Mouse (Mus musculus) macrophage (primary cell): Measurements from ENCODE around the gene Fer. TPM values are rescaled to one million over a fixed set of nuclear protein-coding genes. Genes with fewer than 3 reads are reported as not detected.

ENCODE experiments used
- H3K27ac ChIP-seq: fragments of 350-480 bp; formaldehyde crosslinking; 2 replicates; pipeline ENCODE4 v1.9.0; 2021
- H3K36me3 ChIP-seq: fragments of 350-480 bp; formaldehyde crosslinking; 2 replicates; pipeline ENCODE4 v1.9.0; 2021; ENCODE audit errors: inconsistent target
- H3K4me3 ChIP-seq: fragments of 350-480 bp; formaldehyde crosslinking; 2 replicates; pipeline ENCODE4 v1.9.0; 2021; ENCODE audit errors: inconsistent target
- H3K79me2 ChIP-seq: fragments of 350-480 bp; formaldehyde crosslinking; 2 replicates; pipeline ENCODE4 v1.9.0; 2021; ENCODE audit errors: inconsistent target
- WGBS: methylation state at CpG from one replicate; pipeline ENCODE4 v1.1.7; 2026; ENCODE audit warnings: inconsistent platforms; ENCODE audit not compliant: missing documents; 5-methylcytosine and 5-hydroxymethylcytosine counted together
- polyA plus RNA-seq: library from polyadenylated mRNA; stranded (reverse); fragments of 250-400 nt; gene quantifications from 3 replicates; pipeline ENCODE4 v1.2.4, GENCODE M21; 2018; ENCODE audit warnings: inconsistent platforms
- total RNA-seq, 78 experiments: library from RNA; depleted of rRNA; stranded (reverse); fragments of 250-400 nt; gene quantifications; 1 replicate in 9 of 78; 2 replicates in 24 of 78; 3 replicates in 43 of 78; 4 replicates in 2 of 78; pipeline ENCODE4 v1.2.4; 2018; ENCODE audit warnings: inconsistent platforms in 56 of 78

Gene Fer
- 100 to 1,000 TPM in 11 of 26 experiments, 10 to 100 TPM in 15; 33.0 to 154 (median 85.1) TPM for total RNA-seq (2018; cell fraction: chromatin; rRNA removed)
- 10 to 100 TPM; 15.8 to 21.8 (median 18.8) TPM for total RNA-seq (2018; cell fraction: cytosol; rRNA removed)
- total RNA-seq (2018; cell fraction: nucleus; rRNA removed) = 100 to 1,000 TPM in 1 of 26 experiments, 10 to 100 TPM in 25; 15.9 to 101 (median 40.4) TPM
- polyA plus RNA-seq = 13.5 to 24.8 TPM (median 20.7 TPM) in 3 replicates

- Histone ChIP-seq H3K27ac (no peak within 1 kb of the TSS), H3K36me3 (no peaks in the 10 kb centered on the region), H3K4me3 (peak within 1 kb of the TSS; percentile 30), H3K79me2 (no peaks in the 10 kb centered on the region; the same call in 1 of the 2 replicates)
- 7% methylated on average over 41 of the region's 41 CpGs for WGBS
Observed at GRCm38 (mm10) chr17:63863012-63863630, at the start of gene Fer. Gene Fer (plus strand): TSS chr17:63863062.

GRCm38 (mm10) chr17:63813552-63813951 lies 49.3 kb upstream of the Fer start:
- no peak overlapping the region for H3K4me3 ChIP-seq
- H3K79me2 ChIP-seq = no peaks in the 10 kb centered on the region
- H3K27ac ChIP-seq = no peak overlapping the region
- WGBS = 92% methylated on average over 6 of the region's 6 CpGs
- H3K36me3 ChIP-seq = no peaks in the 10 kb centered on the region

DNA sequence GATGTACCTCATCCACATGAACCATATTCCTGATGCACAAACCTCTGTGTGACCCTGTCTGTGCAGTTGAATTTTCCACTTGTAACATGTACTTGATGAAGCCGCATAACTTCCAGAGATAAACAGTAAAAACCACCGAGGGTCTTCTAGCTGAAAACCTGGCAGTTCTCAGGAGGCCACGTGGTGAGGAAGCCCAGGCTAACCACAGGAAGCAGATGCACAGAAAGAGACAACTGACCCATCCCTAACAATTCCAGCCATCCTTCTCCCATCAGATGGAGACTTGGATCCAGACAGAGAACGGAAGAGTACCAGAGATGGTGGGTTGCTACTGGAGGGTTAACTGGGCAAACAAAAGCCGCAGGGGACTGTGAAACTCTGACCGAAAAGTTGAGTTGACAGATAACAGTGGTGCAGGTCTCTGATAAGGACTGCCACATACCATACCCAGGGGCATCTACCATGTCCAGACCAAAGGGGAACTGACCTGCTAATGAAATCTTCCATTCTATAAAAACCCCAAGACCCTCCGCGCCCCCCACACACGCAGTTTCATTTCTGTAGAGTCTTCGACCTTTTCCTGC lies 44.3 kb upstream of the Fer start:
- H3K4me3 ChIP-seq = no peak overlapping the region
- no peaks in the 10 kb centered on the region for H3K79me2 ChIP-seq
- H3K36me3 ChIP-seq = no peaks in the 10 kb centered on the region
- H3K27ac ChIP-seq = no peak overlapping the region
- WGBS = 23% methylated on average over 10 of the region's 10 CpGs

- no peaks in the 10 kb centered on the region for H3K36me3 ChIP-seq
- H3K27ac ChIP-seq = no peak overlapping the region
- no peaks in the 10 kb centered on the region for H3K79me2 ChIP-seq
- H3K4me3 ChIP-seq = no peak overlapping the region
- 89% methylated on average over 4 of the region's 4 CpGs for WGBS
Observed at GRCm38 (mm10) chr17:63824141-63824540, 38.7 kb upstream of the Fer start.

DNA sequence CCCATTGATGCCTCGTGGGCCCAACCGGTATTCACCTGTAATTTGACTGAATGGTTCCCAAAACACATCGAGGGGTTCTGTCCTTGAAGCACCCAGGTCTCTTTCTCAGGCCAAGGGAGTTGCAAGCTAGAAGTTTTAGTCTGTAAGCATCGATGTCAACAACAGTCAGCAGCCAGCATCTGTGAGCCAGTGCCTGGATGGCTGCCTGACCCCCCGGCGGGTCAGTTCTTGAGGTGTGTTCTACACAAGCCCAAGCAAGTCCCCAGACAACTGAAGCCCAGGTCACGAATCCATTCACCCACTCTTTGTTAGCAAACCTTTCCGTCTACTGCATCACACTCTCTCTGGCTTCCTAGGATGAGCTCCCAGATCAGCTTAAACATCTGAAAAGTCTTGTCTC lies 36.7 kb upstream of the Fer start:
- H3K79me2 ChIP-seq = no peaks in the 10 kb centered on the region
- no peak overlapping the region for H3K27ac ChIP-seq
- whole genome bisulfite sequencing = 91% methylated on average over 8 of the region's 8 CpGs
- H3K36me3 ChIP-seq = no peaks in the 10 kb centered on the region
- no peak overlapping the region for H3K4me3 ChIP-seq

GRCm38 (mm10) chr17:63826767-63827166 lies 36.1 kb upstream of the Fer start:
- Histone ChIP-seq H3K36me3 (no peaks in the 10 kb centered on the region), H3K27ac (no peak overlapping the region), H3K79me2 (no peaks in the 10 kb centered on the region), H3K4me3 (no peak overlapping the region)
- WGBS = 18% methylated on average over 7 of the region's 7 CpGs

DNA sequence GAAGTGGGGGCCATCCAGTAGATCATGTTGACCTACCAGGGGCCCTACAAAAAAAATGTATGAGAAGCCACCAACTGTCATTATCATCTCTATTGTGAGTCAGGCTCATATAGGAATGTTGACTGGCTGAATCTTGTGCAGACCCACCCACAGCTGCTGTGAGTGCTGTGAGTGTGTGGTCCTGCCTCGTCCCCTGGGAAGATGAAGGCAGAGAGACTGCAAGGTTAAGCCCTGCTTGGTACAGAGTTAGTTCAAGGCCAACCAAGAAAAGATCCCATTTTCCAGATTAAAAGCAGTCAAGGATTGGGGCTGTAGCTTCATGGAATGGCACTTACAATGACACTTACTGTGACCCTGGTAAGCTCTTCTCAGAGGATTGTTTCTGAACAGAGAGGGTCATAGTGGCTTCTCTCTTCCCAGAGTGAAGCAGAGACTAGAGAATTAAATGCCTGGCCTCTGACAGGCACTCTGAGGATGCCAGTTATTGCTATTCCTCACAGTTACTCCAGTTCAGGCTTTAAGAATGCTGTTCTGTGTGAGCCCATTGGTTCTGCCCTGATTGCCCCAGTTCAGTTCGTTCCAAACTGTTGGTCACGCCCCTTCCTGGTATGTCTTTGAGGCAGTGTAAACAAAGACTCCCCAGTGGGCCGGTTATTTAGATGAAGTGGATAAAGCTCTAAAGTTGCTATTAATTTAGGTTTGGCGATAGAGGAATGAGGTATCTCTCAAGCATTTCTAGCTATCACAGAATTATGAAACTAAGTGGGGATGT lies 34.1 kb upstream of the Fer start:
- Histone ChIP-seq H3K27ac (no peak overlapping the region), H3K79me2 (no peaks in the 10 kb centered on the region), H3K4me3 (no peak overlapping the region), H3K36me3 (no peaks in the 10 kb centered on the region)
- WGBS = 80% methylated on average over 5 of the region's 5 CpGs

- Histone ChIP-seq H3K36me3 (no peaks in the 10 kb centered on the region), H3K27ac (no peak overlapping the region), H3K4me3 (no peak overlapping the region), H3K79me2 (no peaks in the 10 kb centered on the region)
- 47% methylated on average over 4 of the region's 4 CpGs for WGBS
Observed at GRCm38 (mm10) chr17:63831550-63831949, 31.3 kb upstream of the Fer start.

DNA sequence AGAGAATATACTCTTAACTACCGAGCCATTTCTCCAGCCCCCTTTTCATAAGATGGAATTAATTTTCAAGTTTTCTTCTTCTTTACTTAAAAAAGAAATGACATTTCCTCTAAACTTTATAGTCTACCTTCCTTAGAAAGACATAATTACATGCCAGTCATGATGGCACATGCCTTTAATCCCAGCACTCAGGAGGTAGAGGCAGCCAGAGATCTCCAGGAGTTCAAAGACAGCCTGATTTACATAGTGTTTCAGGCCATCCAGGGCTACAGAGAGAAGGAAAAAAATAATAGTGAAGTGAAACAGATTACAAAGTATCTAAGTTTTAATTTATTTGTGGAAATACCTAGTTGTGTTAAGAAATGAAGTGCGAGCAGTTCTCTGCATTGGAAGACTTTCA lies 26.6 kb upstream of the Fer start:
- Histone ChIP-seq H3K36me3 (no peaks in the 10 kb centered on the region), H3K79me2 (no peaks in the 10 kb centered on the region), H3K27ac (no peak overlapping the region), H3K4me3 (no peak overlapping the region)
- WGBS = 91% methylated on average over 2 of the region's 2 CpGs

DNA sequence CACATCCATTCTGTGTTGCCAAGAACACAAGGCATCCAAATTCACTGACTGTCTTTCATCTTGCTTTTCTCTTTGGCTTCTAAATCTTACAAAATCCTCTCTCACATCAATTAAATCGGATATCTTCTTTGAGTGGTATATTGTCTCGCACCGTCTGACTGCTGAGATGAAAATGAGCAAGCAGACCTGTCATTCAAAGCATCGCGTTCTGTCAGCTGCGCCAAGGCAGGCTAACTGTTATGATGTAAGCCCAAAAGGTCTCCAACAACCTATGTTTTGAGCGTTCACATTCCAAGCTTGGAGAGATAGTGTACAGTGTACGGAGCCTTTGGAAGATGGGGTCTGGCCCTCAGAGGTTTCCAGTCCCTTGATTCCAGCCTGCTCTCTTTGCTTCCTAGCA lies 26.2 kb upstream of the Fer start:
- H3K36me3 ChIP-seq = no peaks in the 10 kb centered on the region
- H3K79me2 ChIP-seq = no peaks in the 10 kb centered on the region
- no peak overlapping the region for H3K27ac ChIP-seq
- WGBS = 95% methylated on average over 8 of the region's 8 CpGs
- H3K4me3 ChIP-seq = no peak overlapping the region

DNA sequence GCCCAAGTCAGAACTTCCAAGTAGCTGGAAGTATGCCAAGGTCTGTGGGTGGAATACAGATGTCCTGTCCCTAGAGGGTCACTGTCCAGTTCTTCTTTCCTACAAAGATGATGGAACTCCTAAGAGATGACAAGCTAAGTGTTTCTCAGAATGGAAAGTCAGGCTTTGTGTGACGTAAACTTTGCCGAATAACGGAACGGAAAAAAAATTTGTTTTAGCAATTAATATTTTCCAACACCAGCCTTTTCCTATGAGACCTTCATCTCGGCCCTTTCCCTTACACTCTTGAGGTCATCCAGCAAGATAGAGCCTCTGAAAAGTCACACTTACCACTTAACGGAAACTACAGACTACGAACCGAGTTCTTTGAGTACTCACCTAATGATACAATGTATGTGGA lies 24.7 kb upstream of the Fer start:
- Histone ChIP-seq H3K79me2 (no peaks in the 10 kb centered on the region), H3K27ac (no peak overlapping the region), H3K36me3 (no peaks in the 10 kb centered on the region), H3K4me3 (no peak overlapping the region)
- 91% methylated on average over 8 of the region's 8 CpGs for WGBS

DNA sequence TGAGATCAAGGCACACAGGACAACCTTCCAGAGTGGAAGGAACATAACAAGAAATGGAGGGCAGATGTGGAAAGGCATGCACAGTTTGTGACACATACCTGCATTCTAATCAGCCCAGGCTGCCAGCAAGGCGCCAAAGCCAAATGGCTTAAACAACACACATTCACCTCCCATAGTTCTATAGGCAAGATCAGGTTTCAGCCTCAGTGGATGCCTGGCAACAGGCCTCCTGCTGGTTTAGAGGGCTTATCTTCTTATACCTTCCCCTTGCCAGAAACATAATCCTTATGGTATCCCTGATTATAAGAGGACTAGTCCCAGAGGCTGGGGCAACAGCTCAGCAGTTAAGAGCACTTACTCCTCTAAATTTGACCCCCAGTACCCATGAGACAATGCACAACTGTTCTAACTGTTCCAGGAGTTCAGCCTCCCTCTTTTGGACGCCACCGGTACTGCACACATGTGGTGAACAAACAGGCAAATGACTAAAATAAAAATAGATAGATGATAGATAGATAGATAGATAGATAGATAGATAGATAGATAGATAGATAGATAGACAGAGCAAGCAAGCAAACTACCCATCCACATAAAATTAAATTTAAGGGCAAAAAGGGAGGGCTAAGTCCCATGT lies 23.1 kb upstream of the Fer start:
- Histone ChIP-seq H3K79me2 (no peaks in the 10 kb centered on the region), H3K36me3 (no peaks in the 10 kb centered on the region), H3K4me3 (no peak overlapping the region), H3K27ac (no peak overlapping the region)
- WGBS = 90% methylated on average over 3 of the region's 3 CpGs

- no peak overlapping the region for H3K27ac ChIP-seq
- no peaks in the 10 kb centered on the region for H3K79me2 ChIP-seq
- 100% methylated on average over 1 of the region's 1 CpGs for WGBS
- no peak overlapping the region for H3K4me3 ChIP-seq
- no peaks in the 10 kb centered on the region for H3K36me3 ChIP-seq
Observed at GRCm38 (mm10) chr17:63842226-63842625, 20.6 kb upstream of the Fer start.

DNA sequence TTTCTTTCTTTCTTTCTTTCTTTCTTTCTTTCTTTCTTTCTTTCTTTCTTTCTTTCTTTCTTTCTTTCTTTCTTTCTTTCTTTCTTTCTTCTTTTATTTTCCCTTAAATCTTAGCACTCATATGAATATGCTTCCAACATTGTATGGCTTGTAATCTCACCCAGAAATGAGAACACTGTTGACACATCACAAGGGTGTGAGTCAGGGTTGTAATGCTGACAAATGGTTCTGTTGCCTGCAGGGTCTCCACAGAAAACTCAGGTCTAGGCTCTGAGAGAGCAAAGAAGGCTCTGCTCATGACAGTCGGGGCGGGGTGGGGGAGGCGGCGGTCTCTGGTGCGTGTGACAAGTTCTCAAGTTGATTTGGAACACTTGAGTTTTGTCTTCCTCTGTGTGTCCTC lies 17.9 kb upstream of the Fer start:
- Histone ChIP-seq H3K4me3 (no peak overlapping the region), H3K79me2 (no peaks in the 10 kb centered on the region), H3K36me3 (no peaks in the 10 kb centered on the region), H3K27ac (no peak overlapping the region)
- 89% methylated on average over 5 of the region's 5 CpGs for WGBS
